Mouse (Mus musculus) heart, embryonic 15.5 days (tissue): Measurements from ENCODE around the gene Cyp4x1. TPM values are rescaled to one million over a fixed set of nuclear protein-coding genes. Genes with fewer than 3 reads are reported as not detected.

Experiments
- polyA plus RNA-seq: library from polyadenylated mRNA; unstranded; fragments of >200 nt; fragmentation: Nextera tagmentation; extraction: Ambion mirVana; gene quantifications from 2 replicates; pipeline ENCODE4 v1.2.1, GENCODE M21; 2015

The Cyp4x1 gene
- polyA plus RNA-seq, 1 experiment from 2014 or later: not detected

Other genes with a start within 250 kb of the Cyp4x1 start
- gene Foxd2, start 225.4 kb downstream of the Cyp4x1 start, polyA plus RNA-seq: 0.15 TPM in 1 of 2 replicates, not detected in the other
- not detected in 2 replicates for gene Foxe3, start 208.3 kb downstream of the Cyp4x1 start, polyA plus RNA-seq
- 60.9 and 62.9 TPM in 2 replicates for gene Cmpk1, start 147.0 kb downstream of the Cyp4x1 start, polyA plus RNA-seq
- 6.5 and 8.4 TPM in 2 replicates for gene Stil, start 134.1 kb downstream of the Cyp4x1 start, polyA plus RNA-seq
- 1.1 and 1.5 TPM in 2 replicates for gene Tal1, start 77.9 kb downstream of the Cyp4x1 start, polyA plus RNA-seq
- gene Pdzk1ip1, start 45.6 kb downstream of the Cyp4x1 start, polyA plus RNA-seq: 3.3 and 4.7 TPM in 2 replicates
- not detected in 2 replicates for gene Cyp4a29, start 107.8 kb upstream of the Cyp4x1 start, polyA plus RNA-seq
- gene Cyp4a12a, start 164.8 kb upstream of the Cyp4x1 start, polyA plus RNA-seq: not detected in 2 replicates